Mouse (Mus musculus) thymus, adult 2 months (tissue): ENCODE results near the gene Tmed1. TPM values are rescaled to one million over a fixed set of nuclear protein-coding genes. Genes with fewer than 3 reads are reported as not detected.
"Not testable (repeated sequence)": the region's sequence is repeated elsewhere in the genome, so short reads cannot be mapped to it uniquely, and the experiment has no call there.

Experiments used
- DNase-seq: peaks from one replicate; pipeline ENCODE4 v3.0.0; 2021
- H3K27ac ChIP-seq: fragments of 200-500 bp; 2 replicates; pipeline ENCODE4 v1.5.1; 2012; ENCODE audit warnings: low read length, control low read depth; ENCODE audit not compliant: control insufficient read depth, insufficient read depth
- H3K27me3 ChIP-seq: fragments of 200-500 bp; 2 replicates; pipeline ENCODE4 v1.6.1; 2012; ENCODE audit warnings: mild to moderate bottlenecking, low read length, moderate library complexity, mixed read lengths; ENCODE audit not compliant: control insufficient read depth, insufficient read depth
- H3K36me3 ChIP-seq: fragments of 200-500 bp; 2 replicates; pipeline ENCODE4 v1.6.1; 2012; ENCODE audit warnings: mild to moderate bottlenecking, low read length, moderate library complexity; ENCODE audit not compliant: control insufficient read depth, insufficient read depth
- H3K4me1 ChIP-seq: fragments of 200-500 bp; replicated peaks from 2 replicates; pipeline ENCODE4 v1.6.1; 2012; ENCODE audit warnings: low read length; ENCODE audit not compliant: control insufficient read depth, insufficient read depth
- H3K4me3 ChIP-seq: fragments of 200-500 bp; 2 replicates; pipeline ENCODE4 v1.5.1; 2012; ENCODE audit warnings: mild to moderate bottlenecking, low read length, control low read depth, moderate library complexity; ENCODE audit not compliant: control insufficient read depth, insufficient read depth
- CTCF ChIP-seq: fragments of 200-500 bp; IDR thresholded peaks from 2 replicates; pipeline ENCODE4 v1.5.1; 2012; ENCODE audit warnings: mild to moderate bottlenecking, control low read depth, low read length, moderate library complexity, borderline replicate concordance; ENCODE audit not compliant: control insufficient read depth, poor library complexity, insufficient read depth; ENCODE audit errors: extremely low read depth
- POLR2A ChIP-seq: fragments of 200-500 bp; IDR thresholded peaks from 2 replicates; pipeline ENCODE4 v1.6.1; 2012; ENCODE audit warnings: mild to moderate bottlenecking, low read length, control low read depth, moderate library complexity; ENCODE audit not compliant: control insufficient read depth, poor library complexity, insufficient read depth; ENCODE audit errors: extremely low read depth
- WGBS: fragments of 180-500 bp; shearing (Covaris S2); methylation state at CpG from one replicate; pipeline ENCODE4 v1.1.7; 2018; 5-methylcytosine and 5-hydroxymethylcytosine counted together
- polyA plus RNA-seq: library from polyadenylated mRNA; depleted of rRNA; stranded (reverse); fragments of >200 nt; gene quantifications from 2 replicates; pipeline ENCODE4 v1.2.3, GENCODE M21; 2012

Tmed1 gene
- polyA plus RNA-seq, 1 experiment: 17.0 TPM

DNA sequence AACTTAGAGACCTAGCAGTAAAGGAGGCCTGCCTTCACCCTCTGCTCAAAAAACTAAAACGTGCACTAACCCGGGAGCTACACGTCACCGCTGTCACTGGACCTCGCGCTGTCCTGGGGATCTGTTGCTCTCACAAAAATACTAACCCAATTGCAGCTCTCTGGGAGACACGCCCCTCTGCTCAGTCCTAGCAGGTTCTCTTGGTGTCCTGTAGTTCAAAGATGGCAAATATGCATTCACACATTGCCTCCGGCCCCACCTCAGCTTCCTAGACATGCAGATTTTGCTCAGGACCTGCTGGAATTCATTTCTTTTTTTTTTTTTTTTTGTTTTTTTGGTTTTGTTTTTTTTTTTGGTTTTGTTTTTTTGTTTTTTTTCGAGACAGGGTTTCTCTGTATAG, 19.4 kb downstream of the Tmed1 start:
- no peaks in the 10 kb centered on the region for H3K27me3 ChIP-seq
- H3K27ac ChIP-seq: no peak overlapping the region
- no peak for TF ChIP-seq CTCF
- no peak for DNase-seq
- 98% methylated on average over 9 of the region's 9 CpGs for WGBS
- H3K4me3 ChIP-seq: no peak overlapping the region
- H3K36me3 ChIP-seq: peaks cover 49% of the 10 kb centered on the region
- H3K4me1 ChIP-seq: no peaks in the 10 kb centered on the region

DNA sequence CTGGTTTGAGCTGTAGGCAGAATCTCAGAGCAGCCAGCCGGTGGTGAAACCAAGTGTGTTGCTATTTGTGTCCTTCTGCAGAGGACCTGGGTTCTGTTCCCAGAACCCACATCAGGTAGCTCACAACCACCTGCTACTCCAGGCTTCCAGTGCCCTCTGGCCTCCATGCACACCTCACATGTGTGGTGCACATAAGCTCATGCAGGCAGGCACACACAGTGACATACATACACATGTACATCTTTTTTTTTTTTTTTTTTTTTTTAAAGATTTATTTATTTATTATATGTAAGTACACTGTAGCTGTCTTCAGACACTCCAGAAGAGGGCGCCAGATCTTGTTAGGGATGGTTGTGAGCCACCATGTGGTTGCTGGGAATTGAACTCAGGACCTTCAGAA, 21.8 kb downstream of the Tmed1 start:
- not testable (repeated sequence) for H3K27me3 ChIP-seq, H3K4me1 ChIP-seq, H3K4me3 ChIP-seq, H3K27ac ChIP-seq, DNase-seq
- peaks cover 50% of the 10 kb centered on the region for H3K36me3 ChIP-seq
- WGBS: 85% methylated on average over 1 of the region's 2 CpGs

DNA sequence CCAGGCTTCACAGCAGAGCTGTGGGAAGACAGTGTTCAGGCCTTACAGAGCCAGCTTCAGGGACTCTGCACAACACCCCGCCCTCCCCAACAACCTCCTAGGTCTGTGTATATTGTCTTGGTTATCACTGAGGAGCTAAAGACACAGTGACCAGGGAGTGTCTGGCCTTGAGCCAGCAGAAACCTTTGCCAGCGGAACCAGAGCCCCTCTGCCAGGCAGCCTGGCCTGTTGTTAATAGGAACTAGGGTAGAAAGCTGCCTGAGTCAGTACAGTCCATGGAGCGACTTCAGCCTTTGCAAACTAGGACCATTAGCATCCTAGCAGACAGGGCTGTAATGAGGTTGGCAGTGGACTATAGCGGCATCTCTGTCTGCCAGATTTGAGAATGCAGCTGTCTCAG, 26.0 kb downstream of the Tmed1 start:
- TF ChIP-seq POLR2A: no peak
- TF ChIP-seq CTCF: no peak
- no peak overlapping the region for H3K27ac ChIP-seq
- 97% methylated on average over 4 of the region's 4 CpGs for WGBS
- H3K4me1 ChIP-seq: no peaks in the 10 kb centered on the region
- DNase-seq: no peak
- peaks cover 65% of the 10 kb centered on the region for H3K36me3 ChIP-seq
- no peak overlapping the region for H3K4me3 ChIP-seq
- H3K27me3 ChIP-seq: no peaks in the 10 kb centered on the region

DNA sequence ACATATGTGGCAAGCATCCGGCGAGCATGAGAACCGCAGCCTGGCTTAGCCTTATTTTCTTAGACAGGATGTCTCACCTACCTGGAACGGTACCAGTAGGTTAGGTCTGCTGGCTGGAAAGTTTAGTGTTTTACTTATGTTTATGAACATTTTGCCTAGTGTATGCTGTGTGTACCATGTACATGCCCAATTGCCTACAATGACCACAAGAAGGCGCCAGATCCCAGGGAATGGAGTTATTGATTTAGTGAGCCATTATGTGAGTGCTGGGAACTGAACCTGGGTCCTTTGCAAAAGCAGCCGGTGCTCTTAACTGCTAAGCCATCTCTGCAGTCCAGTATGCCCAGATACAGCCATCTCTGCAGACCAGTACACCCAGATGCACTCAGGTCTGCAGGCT, 32.3 kb downstream of the Tmed1 start:
- Histone ChIP-seq H3K4me1 (no peaks in the 10 kb centered on the region), H3K27me3 (no peaks in the 10 kb centered on the region), H3K4me3 (no peak overlapping the region), H3K27ac (no peak overlapping the region), H3K36me3 (peaks cover 92% of the 10 kb centered on the region)
- DNase-seq: no peak
- TF ChIP-seq CTCF (no peak), POLR2A (no peak)
- over 99% methylated on average over 6 of the region's 6 CpGs for WGBS

DNA sequence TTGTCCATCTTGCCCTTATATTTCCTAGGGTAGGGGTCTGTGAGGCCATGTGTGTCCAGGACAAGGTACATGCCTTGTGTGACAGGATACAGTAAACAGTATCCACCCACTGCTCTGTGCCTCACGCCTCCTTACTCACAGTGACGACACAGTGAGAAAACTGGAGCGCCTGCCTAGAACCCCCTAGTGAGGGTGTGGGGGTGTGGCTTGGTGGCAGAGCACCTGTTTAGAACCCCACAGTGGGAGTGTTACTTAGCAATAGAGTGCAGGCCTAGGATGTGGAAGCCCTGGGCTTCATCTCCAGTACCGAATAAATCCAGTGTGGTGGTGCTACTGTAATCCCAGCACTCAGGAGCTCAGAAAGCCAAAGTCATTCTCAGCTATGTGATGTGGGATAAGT, 37.1 kb downstream of the Tmed1 start:
- no peaks in the 10 kb centered on the region for H3K27me3 ChIP-seq
- no peak overlapping the region for H3K27ac ChIP-seq
- H3K36me3 ChIP-seq: peaks cover 84% of the 10 kb centered on the region
- no peak for DNase-seq
- H3K4me3 ChIP-seq: no peak overlapping the region
- 94% methylated on average over 4 of the region's 4 CpGs for WGBS
- TF ChIP-seq POLR2A (no peak), CTCF (no peak)
- H3K4me1 ChIP-seq: no peaks in the 10 kb centered on the region

DNA sequence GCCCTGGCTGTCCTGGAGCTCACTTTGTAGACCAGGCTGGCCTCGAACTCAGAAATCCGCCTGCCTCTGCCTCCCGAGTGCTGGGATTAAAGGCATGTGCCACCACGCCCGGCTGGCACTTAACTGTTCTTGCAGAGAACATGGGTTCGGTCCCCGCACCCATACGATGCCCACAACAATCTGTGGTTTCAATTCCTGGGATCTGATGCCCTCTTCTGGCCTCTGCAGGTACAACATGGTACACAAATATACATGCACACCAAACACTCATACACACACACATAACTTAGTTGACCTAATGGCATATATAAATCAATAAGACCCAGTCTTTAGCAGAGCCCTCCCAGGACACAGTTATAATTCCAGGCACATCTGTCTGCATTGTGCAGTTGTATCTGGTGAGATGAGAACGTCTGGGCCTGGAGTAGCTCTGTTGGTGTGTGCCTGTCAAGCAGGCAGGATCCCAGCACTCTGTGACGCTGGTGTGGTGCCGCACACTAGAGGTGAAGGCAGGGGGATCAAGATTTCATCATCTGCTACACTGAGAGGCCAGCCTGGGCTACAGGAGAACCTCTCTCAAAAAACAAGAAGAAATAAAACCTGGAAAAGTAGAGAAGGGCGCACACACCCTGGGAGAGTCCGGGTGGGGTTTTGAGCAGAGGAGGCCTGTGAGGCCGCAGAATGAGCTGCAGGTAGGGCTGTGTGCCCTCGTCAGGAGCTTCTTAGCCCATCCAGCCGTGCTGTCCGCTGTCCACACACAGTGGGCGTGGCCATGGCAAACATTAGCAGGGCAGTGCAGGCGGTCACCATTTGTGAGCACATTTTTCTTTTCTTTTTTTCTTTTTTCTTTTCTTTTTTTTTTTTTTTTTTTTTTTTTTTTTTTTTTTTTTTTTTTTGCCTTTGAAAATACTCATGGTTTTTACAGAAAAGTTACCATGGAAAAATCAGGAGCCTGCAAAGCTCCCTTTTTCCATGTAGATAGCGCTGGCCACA, 40.7 kb downstream of the Tmed1 start:
- Histone ChIP-seq H3K4me1 (peaks cover 5% of the 10 kb centered on the region; the same call in 1 of the 2 replicates), H3K36me3 (peaks cover 68% of the 10 kb centered on the region), H3K4me3 (no peak overlapping the region), H3K27ac (no peak overlapping the region), H3K27me3 (no peaks in the 10 kb centered on the region)
- no peak for TF ChIP-seq POLR2A
- TF ChIP-seq CTCF: 0 out of 2 replicates have a peak, but pooled peaks have one; percentile 27
- DNase-seq: peak; percentile 73
- 91% methylated on average over 20 of the region's 20 CpGs for WGBS

DNA sequence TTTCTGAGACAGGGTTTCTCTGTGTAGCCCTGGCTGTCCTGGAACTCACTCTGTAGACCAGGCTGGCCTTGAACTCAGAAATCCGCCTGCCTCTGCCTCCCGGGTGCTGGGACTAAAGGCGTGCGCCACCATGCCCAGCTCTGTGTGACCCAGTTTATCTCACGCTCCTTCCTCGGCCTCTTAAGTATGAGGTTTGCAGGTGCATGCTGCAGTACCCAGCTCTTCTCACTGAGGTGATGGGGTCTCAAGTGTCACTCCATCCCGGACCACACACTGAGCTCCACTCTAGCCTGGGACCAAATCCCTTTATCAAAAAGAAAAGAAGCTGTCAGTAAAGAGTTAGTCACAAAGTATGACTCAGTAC, 45.5 kb downstream of the Tmed1 start:
- H3K36me3 ChIP-seq: peaks cover 29% of the 10 kb centered on the region
- H3K27ac ChIP-seq: peak overlapping the region; percentile 54; the same call in 1 of the 2 replicates
- peaks cover 37% of the 10 kb centered on the region for H3K4me1 ChIP-seq
- not testable (repeated sequence) for H3K27me3 ChIP-seq, H3K4me3 ChIP-seq
- 59% methylated on average over 7 of the region's 7 CpGs for WGBS
- peak; percentile 22 for DNase-seq
